Mouse (Mus musculus) macrophage (primary cell): ENCODE results near the gene Tgfbr3l. TPM values are rescaled to one million over a fixed set of nuclear protein-coding genes. Genes with fewer than 3 reads are reported as not detected.

ENCODE experiments used
- H3K27ac ChIP-seq: fragments of 350-480 bp; formaldehyde crosslinking; 2 replicates; pipeline ENCODE4 v1.9.0; 2021
- H3K36me3 ChIP-seq: fragments of 350-480 bp; formaldehyde crosslinking; 2 replicates; pipeline ENCODE4 v1.9.0; 2021; ENCODE audit errors: inconsistent target
- H3K4me3 ChIP-seq: fragments of 350-480 bp; formaldehyde crosslinking; 2 replicates; pipeline ENCODE4 v1.9.0; 2021; ENCODE audit errors: inconsistent target
- H3K79me2 ChIP-seq: fragments of 350-480 bp; formaldehyde crosslinking; 2 replicates; pipeline ENCODE4 v1.9.0; 2021; ENCODE audit errors: inconsistent target
- WGBS: methylation state at CpG from one replicate; pipeline ENCODE4 v1.1.7; 2026; ENCODE audit warnings: inconsistent platforms; ENCODE audit not compliant: missing documents; 5-methylcytosine and 5-hydroxymethylcytosine counted together
- polyA plus RNA-seq: library from polyadenylated mRNA; stranded (reverse); fragments of 250-400 nt; gene quantifications from 3 replicates; pipeline ENCODE4 v1.2.4, GENCODE M21; 2018; ENCODE audit warnings: inconsistent platforms

Tgfbr3l gene
- polyA plus RNA-seq, 1 experiment from 2014 or later: 0.36 TPM

DNA sequence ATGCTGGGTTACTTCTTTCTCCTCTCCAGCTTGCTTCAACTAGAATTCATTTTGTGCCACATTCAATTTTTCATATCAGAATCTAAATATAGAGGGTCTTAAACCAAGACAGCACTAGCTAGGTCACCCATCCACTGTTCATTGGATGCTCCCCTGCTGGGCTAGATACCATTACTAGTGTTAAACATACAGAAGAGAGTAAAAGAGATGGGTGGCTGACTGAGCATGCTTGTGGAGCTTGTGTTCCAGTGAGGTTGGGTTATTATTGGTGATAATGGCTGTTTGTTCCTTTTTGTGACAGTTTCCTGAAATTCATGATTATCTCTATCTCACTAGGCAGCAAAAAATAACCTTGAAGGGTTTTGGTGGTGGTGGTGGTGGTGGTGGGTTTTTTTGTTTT is 26.0 kb upstream of the Tgfbr3l start:
- Histone ChIP-seq H3K4me3 (no peak overlapping the region), H3K36me3 (no peaks in the 10 kb centered on the region)

GRCm38 (mm10) chr8:4226323-4226722 is 21.7 kb upstream of the Tgfbr3l start:
- WGBS: 46% methylated on average over 4 of the region's 4 CpGs
- Histone ChIP-seq H3K79me2 (no peaks in the 10 kb centered on the region), H3K36me3 (no peaks in the 10 kb centered on the region), H3K4me3 (no peak overlapping the region), H3K27ac (no peak overlapping the region)

More for the DNA sequence above, 26.0 kb upstream of the Tgfbr3l start:
- Histone ChIP-seq H3K79me2 (no peaks in the 10 kb centered on the region), H3K27ac (no peak overlapping the region)

DNA sequence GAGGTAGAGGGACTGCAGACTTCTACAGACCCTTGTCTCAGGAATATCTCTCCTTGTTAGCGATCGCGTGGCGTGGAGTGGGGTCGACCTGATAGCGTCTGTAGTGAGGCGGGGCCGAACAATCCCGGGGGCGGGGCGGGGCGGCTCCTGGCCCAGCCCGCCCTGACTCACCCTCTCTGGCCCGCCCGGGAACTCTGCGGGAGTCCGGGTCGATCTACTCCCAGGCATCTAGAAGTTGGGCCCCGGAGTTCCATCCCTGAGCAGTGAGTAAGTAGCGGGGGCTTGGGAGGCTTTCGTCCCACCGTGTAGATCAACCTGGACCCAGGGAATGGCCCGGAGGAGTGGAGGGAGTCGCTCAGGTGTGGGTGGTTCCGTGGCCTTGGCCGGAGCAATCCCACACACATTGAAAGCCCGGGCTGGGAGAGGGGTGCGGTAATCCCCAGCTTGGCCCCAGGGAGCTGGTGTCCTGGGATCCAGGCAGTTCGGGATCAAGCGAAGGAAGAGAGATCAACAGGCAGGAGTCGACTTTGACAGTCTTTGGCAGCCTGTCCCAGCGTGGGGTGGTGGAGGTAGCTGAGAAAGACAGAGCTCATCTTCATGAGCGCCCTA is 21.2 kb upstream of the Tgfbr3l start, which contains the start of gene Lrrc8e:
TSS of gene Lrrc8e (plus strand) at position 89 of the 609 bp plus-strand sequence.
- Histone ChIP-seq H3K4me3 (no peak within 1 kb of the TSS), H3K79me2 (no peaks in the 10 kb centered on the region), H3K27ac (no peak within 1 kb of the TSS), H3K36me3 (no peaks in the 10 kb centered on the region)
- WGBS: 26% methylated on average over 20 of the region's 33 CpGs

DNA sequence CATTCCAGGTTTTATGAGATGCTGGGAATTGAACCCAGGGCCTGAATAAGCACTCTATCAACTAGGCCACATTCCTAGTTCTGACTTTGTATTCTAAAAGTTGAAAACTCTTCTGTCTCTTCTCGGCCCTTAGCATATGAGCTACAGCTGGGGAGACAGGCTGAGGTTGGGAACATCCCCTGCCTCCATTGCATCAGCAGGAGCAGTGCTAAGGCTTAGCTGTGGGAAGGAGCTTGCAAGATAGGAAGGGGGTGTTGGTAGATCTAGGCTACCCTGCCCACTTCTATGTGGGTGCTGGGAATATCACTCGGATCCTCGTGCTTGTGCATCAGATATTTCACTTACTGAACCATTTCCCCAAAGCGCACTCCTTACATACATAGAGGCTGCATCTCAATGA is 20.1 kb upstream of the Tgfbr3l start:
- no peaks in the 10 kb centered on the region for H3K79me2 ChIP-seq
- no peaks in the 10 kb centered on the region for H3K36me3 ChIP-seq
- WGBS: 96% methylated on average over 4 of the region's 4 CpGs
- H3K4me3 ChIP-seq: no peak overlapping the region
- no peak overlapping the region for H3K27ac ChIP-seq

DNA sequence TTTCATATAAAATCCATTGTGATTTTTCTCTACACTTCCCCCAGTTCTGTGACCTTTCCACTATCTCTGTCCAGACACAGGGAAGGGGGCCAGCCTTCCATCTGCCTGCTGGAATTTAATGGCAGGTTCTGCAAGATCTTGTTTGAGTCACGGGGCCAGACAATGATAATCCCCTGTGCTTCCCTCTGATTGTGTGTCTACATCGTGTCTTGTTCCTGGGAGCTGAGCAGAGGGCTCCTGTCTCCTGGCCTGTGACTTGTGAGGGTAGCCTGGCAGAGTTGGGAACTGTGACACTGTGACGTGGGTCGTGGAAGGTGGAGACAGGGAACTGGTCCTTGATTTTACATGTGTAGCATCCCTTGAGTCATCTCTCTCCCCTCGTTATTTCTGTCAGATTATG is 18.2 kb upstream of the Tgfbr3l start:
- no peak overlapping the region for H3K4me3 ChIP-seq
- H3K79me2 ChIP-seq: no peaks in the 10 kb centered on the region
- 87% methylated on average over 5 of the region's 5 CpGs for WGBS
- no peak overlapping the region for H3K27ac ChIP-seq
- no peaks in the 10 kb centered on the region for H3K36me3 ChIP-seq

DNA sequence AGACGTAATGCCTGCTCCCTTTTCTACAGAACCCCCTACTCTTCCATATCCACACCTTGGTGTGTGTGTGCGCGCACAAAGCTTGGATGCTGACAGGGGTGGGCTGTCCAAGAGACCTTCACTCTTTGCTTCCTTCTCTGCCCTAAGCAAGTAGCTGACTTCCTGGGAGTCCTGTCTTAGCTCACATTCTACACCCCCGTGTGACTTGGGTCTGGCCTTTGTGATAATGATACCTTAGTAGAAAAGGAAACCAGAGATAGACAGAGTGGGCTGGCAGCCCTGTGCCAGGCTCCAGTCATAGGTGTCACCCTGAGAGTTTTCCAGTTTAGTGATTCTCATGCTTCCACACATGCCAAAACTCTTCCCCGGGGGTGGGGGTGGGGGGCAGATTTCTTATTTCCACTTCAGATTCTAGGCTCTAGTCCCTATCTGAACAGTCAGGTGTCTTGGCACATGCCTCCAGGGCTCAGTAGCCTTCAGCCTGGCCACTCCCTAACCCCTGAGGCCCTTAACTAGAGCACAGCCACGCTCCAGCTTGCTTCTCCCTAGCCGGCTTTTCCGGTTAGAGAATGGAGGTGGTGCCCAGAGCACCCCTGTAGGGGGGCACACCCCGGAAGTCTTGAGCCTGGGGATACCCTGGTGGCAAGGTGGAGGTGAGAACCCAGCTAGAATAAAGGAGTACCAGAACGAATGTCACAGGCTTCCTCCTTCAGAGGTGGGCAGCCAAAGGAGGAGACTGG is 17.2 kb upstream of the Tgfbr3l start:
- H3K36me3 ChIP-seq: no peaks in the 10 kb centered on the region
- WGBS: 76% methylated on average over 10 of the region's 10 CpGs
- no peak overlapping the region for H3K4me3 ChIP-seq
- H3K79me2 ChIP-seq: no peaks in the 10 kb centered on the region
- H3K27ac ChIP-seq: no peak overlapping the region

- H3K27ac ChIP-seq: peak overlapping the region; percentile 87
- H3K4me3 ChIP-seq: peak overlapping the region; percentile 56
- H3K79me2 ChIP-seq: peaks cover 40% of the 10 kb centered on the region
- 24% methylated on average over 15 of the region's 15 CpGs for WGBS
- peaks cover 6% of the 10 kb centered on the region; the same call in 1 of the 2 replicates for H3K36me3 ChIP-seq
Observed at GRCm38 (mm10) chr8:4237814-4238433, 10.1 kb upstream of the Tgfbr3l start.

DNA sequence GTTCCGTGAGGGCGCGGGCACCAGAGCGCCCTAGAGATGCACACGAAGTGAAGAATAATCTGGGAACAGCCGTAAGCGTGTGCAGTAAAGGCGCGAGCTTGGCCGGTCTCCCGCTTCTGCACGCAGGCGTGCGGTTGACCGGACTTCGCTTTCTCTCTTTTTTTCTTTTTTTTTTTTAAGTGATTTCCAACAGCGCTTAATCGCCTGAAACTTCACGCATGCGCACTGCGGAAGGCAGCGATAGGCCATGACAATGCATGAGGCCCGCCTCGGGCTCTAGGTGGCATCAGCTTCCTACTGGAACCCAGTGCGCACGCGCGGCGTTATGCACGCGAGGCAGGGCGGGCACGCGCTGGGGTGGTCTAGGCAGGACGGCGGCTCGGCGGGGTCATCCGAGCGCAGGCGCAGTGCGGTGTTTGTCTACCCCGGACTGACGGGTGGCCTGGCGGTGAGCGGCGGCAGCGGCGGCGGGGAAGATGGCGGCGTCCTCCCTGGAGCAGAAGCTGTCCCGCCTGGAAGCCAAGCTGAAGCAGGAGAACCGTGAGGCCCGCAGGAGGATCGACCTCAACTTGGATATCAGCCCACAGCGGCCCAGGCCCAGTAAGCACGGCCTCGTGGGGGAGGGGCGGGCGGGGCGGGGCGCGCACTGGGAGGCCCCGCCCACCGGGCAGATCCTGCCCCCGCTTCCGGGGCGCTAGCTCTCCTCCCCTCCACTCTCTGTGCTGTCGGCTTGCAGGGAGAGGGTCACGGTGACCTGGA is 9.4 kb upstream of the Tgfbr3l start, which contains the start of the genes Map2k7 and Gm49320:
TSS of gene Map2k7 (plus strand) at position 307 of the 759 bp plus-strand sequence.
TSS of gene Gm49320 (plus strand) at position 432 of the 759 bp plus-strand sequence.
- Histone ChIP-seq H3K27ac (peak within 1 kb of the TSS; percentile 87), H3K36me3 (peaks cover 13% of the 10 kb centered on the region), H3K4me3 (peak within 1 kb of the TSS; percentile 92), H3K79me2 (peaks cover 41% of the 10 kb centered on the region)
- WGBS: 1% methylated on average over 67 of the region's 71 CpGs

DNA sequence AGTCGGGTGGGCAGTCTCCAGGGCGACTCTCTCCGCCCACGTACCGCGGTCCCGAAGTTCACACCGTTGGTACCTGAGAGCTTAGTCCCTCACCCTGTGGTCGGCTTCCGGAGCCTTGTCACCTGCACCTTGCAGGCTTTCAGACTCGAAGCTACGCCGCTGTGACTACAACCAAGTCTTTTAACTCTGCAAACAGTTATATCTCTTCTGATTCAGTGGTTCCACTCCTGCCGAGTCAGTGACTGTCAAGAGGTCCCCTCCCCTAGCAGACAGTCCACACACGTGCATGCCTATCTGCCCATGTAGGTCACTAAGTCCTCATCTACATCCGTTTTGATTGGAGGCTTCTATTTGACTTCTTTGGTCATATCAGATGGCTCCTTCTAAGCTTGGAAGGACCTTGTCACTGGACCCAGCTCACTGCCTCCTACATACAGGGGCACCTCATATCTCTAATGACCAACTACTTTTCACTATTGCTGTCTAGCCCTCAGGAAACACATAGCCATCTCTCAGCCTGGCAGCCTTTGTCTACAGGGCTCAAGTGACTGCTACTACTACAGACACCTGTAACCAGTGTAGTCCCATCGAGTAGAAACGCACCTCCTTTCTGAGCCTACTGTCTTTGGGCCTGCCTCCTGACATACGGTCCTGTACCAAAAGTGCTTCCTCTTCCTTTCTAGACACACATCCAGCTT is 8.7 kb upstream of the Tgfbr3l start:
- Histone ChIP-seq H3K27ac (peak overlapping the region; percentile 73), H3K36me3 (peaks cover 20% of the 10 kb centered on the region), H3K4me3 (peak overlapping the region; percentile 92), H3K79me2 (peaks cover 41% of the 10 kb centered on the region)
- 6% methylated on average over 19 of the region's 19 CpGs for WGBS

DNA sequence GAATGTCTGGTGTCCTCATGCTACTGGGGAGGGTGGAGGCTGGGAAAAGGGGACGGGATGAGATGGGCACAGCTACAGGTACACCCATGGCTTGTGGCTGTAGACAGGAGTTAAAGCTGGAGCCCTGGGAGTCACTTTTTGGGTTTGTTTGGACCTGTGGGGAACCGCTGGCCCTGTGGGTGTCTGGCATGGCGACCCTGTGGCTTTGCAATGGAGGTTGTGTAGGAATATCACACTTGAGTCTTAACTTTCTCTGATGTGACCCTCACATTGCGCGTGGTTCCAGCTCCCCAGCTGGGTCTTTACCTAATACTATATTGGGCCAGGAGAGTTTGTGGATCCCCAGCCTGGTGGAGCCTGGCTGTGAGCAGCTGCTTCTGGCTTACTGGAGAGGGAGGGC is 3.0 kb upstream of the Tgfbr3l start:
- 98% methylated on average over 5 of the region's 5 CpGs for WGBS
- Histone ChIP-seq H3K36me3 (peaks cover 53% of the 10 kb centered on the region), H3K79me2 (peaks cover 29% of the 10 kb centered on the region), H3K4me3 (no peak overlapping the region), H3K27ac (no peak overlapping the region)

GRCm38 (mm10) chr8:4245737-4246136 is 2.3 kb upstream of the Tgfbr3l start:
- H3K27ac ChIP-seq: no peak overlapping the region
- H3K79me2 ChIP-seq: peaks cover 23% of the 10 kb centered on the region
- WGBS: 96% methylated on average over 13 of the region's 13 CpGs
- no peak overlapping the region for H3K4me3 ChIP-seq
- peaks cover 53% of the 10 kb centered on the region for H3K36me3 ChIP-seq

DNA sequence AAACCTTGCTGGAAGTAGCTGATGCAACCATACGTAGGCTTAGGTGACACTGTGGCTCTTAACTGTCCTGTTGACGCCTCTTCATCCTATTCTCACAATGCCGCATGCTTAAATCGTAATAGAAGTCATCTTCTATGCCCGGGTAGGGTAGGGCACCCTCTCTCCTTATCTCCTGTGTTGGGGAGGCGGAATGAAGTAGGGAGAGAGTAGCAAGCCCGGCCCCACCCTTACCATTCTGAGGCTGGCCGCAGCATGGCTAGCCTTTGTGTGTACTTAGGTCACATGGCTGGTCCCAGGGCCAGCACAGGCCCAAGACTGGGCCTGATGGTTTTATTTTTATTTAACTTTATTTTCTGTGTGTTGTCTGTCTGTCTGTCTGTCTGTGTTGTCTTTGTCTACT is 773 bp upstream of the Tgfbr3l start:
- H3K36me3 ChIP-seq: peaks cover 53% of the 10 kb centered on the region
- H3K79me2 ChIP-seq: peaks cover 8% of the 10 kb centered on the region; the same call in 1 of the 2 replicates
- WGBS: 97% methylated on average over 8 of the region's 8 CpGs
- H3K27ac ChIP-seq: no peak overlapping the region
- no peak overlapping the region for H3K4me3 ChIP-seq

- WGBS: 84% methylated on average over 22 of the region's 29 CpGs
- no peak overlapping the region for H3K4me3 ChIP-seq
- H3K36me3 ChIP-seq: peaks cover 34% of the 10 kb centered on the region
- H3K27ac ChIP-seq: no peak overlapping the region
- peaks cover 3% of the 10 kb centered on the region; the same call in 1 of the 2 replicates for H3K79me2 ChIP-seq
Observed at GRCm38 (mm10) chr8:4249213-4249612, 1.2 kb downstream of the Tgfbr3l start.
